Mouse (Mus musculus) CD4-positive, CD25-positive, alpha-beta regulatory T cell, adult 9 weeks (primary cell): Measurements from ENCODE around the gene Olfr1255. TPM values are rescaled to one million over a fixed set of nuclear protein-coding genes. Genes with fewer than 3 reads are reported as not detected.

Experiments used
- polyA plus RNA-seq: library from polyadenylated mRNA; unstranded; fragments of 100-300 nt; shearing (Covaris generic); gene quantifications from one replicate; pipeline ENCODE4 v1.2.1, GENCODE M21; 2017

Gene Olfr1255
- polyA plus RNA-seq = not detected

GRCm38 (mm10) chr2:89811751-89812150 is at the start of gene Olfr1255:
Gene Olfr1255 (plus strand): TSS chr2:89812051.

GRCm38 (mm10) chr2:89793519-89793918 is 18.3 kb upstream of the Olfr1255 start, which contains the start of gene Olfr1254:
Gene Olfr1254 (minus strand): TSS chr2:89793619.

GRCm38 (mm10) chr2:89841455-89841854 is 29.6 kb downstream of the Olfr1255 start, which contains the start of gene Olfr1256:
Gene Olfr1256 (minus strand): TSS chr2:89841555.

GRCm38 (mm10) chr2:89848105-89848504 is 36.3 kb downstream of the Olfr1255 start, which contains the start of gene Olfr48:
Gene Olfr48 (minus strand): TSS chr2:89848205.

Other genes with a start within 250 kb of the Olfr1255 start
- gene Olfr1245, start 233.6 kb upstream of the Olfr1255 start, polyA plus RNA-seq = not detected
- gene Olfr1246, start 218.9 kb upstream of the Olfr1255 start, polyA plus RNA-seq = not detected
- gene Olfr1247, start 197.9 kb upstream of the Olfr1255 start, polyA plus RNA-seq = not detected
- not detected for gene Olfr1248, start 193.8 kb upstream of the Olfr1255 start, polyA plus RNA-seq
- gene Olfr1249, start 177.1 kb upstream of the Olfr1255 start, polyA plus RNA-seq = not detected
- gene Olfr1250, start 150.6 kb upstream of the Olfr1255 start, polyA plus RNA-seq = not detected
- not detected for gene Olfr1251, start 140.1 kb upstream of the Olfr1255 start, polyA plus RNA-seq
- not detected for gene Olfr1252, start 87.0 kb upstream of the Olfr1255 start, polyA plus RNA-seq
- not detected for gene Olfr1253, start 55.0 kb upstream of the Olfr1255 start, polyA plus RNA-seq
- not detected for gene Olfr1254, start 18.4 kb upstream of the Olfr1255 start, polyA plus RNA-seq
- not detected for gene Olfr1256, start 29.5 kb downstream of the Olfr1255 start, polyA plus RNA-seq
- not detected for gene Olfr48, start 36.2 kb downstream of the Olfr1255 start, polyA plus RNA-seq
- not detected for gene Olfr1257, start 66.4 kb downstream of the Olfr1255 start, polyA plus RNA-seq
- gene Olfr1258, start 115.3 kb downstream of the Olfr1255 start, polyA plus RNA-seq = 0.04 TPM
- gene Olfr1259, start 136.6 kb downstream of the Olfr1255 start, polyA plus RNA-seq = not detected
- not detected for gene Olfr1260, start 162.3 kb downstream of the Olfr1255 start, polyA plus RNA-seq
- not detected for gene Olfr1261, start 179.2 kb downstream of the Olfr1255 start, polyA plus RNA-seq
- gene Olfr1262, start 188.1 kb downstream of the Olfr1255 start, polyA plus RNA-seq = not detected
- gene Olfr1263, start 200.1 kb downstream of the Olfr1255 start, polyA plus RNA-seq = not detected
- not detected for gene Olfr1264, start 213.5 kb downstream of the Olfr1255 start, polyA plus RNA-seq
- gene Olfr1265, start 223.3 kb downstream of the Olfr1255 start, polyA plus RNA-seq = not detected